Mouse (Mus musculus): Measurements from ENCODE around the gene Syngr1.

GRCm38 (mm10) chr15:80142130-80142529, 51.0 kb downstream of the Syngr1 start:
- TF ChIP-seq POLR2A (IDR thresholded peaks at IDR 0.05; ENCODE audit: borderline replicate concordance, extremely low read depth, insufficient read depth, insufficient read length, poor library complexity, severe bottlenecking) (no peak), CTCF (IDR thresholded peaks at IDR 0.05; ENCODE audit: borderline replicate concordance, extremely low read depth, insufficient read depth, insufficient read length) (no peak; the same call in 1 of the 2 replicates)

Data from brain, embryonic 14.5 days (tissue).